Mouse (Mus musculus) heart, embryonic 14.5 days (tissue): ENCODE results near the gene Lenep. TPM values are rescaled to one million over a fixed set of nuclear protein-coding genes. Genes with fewer than 3 reads are reported as not detected.
A peak's percentile ranks its signal among the peaks of the same experiment; 100 is the strongest.

ENCODE experiments used
- ATAC-seq: fragments of 200-750 bp; cut with Nextera tagmentation; 2 replicates; pipeline ENCODE4 v1.8.0; 2017; ENCODE audit warnings: low read depth, moderate TSS enrichment; ENCODE audit not compliant: insufficient number of reproducible peaks, insufficient read depth, low FRiP score
- H3K27ac ChIP-seq, 2 experiments: fragments of 200-500 bp in 1 of 2; fragments of 300-500 bp in 1 of 2; sonication (generic) in 1 of 2; replicated peaks in 1 of 2; 2 replicates each; pipeline ENCODE4 v1.5.1; 2012 to 2014; ENCODE audit warnings: low read depth in 2 of 2, low read length in 2 of 2, control low read depth in 1 of 2, mild to moderate bottlenecking in 1 of 2, mixed read lengths in 1 of 2; ENCODE audit not compliant: control insufficient read depth in 1 of 2, insufficient read depth in 1 of 2
- H3K27me3 ChIP-seq: fragments of 300-500 bp; sonication (generic); 2 replicates; pipeline ENCODE4 v1.6.1; 2014; ENCODE audit warnings: mild to moderate bottlenecking, low read length, control low read depth; ENCODE audit not compliant: control insufficient read depth, insufficient read depth
- H3K36me3 ChIP-seq: fragments of 300-500 bp; sonication (generic); 2 replicates; pipeline ENCODE4 v1.6.1; 2014; ENCODE audit warnings: mild to moderate bottlenecking, control low read depth, low read length, mixed read lengths; ENCODE audit not compliant: control insufficient read depth, insufficient read depth
- H3K4me1 ChIP-seq, 2 experiments: fragments of 200-500 bp in 1 of 2; fragments of 300-500 bp in 1 of 2; sonication (generic) in 1 of 2; 2 replicates each; pipeline ENCODE4 v1.6.1; 2012 to 2014; ENCODE audit warnings: low read length in 2 of 2, control low read depth in 1 of 2, mixed read lengths in 1 of 2; ENCODE audit not compliant: control insufficient read depth in 2 of 2, insufficient read depth in 2 of 2
- H3K4me2 ChIP-seq: fragments of 300-500 bp; sonication (generic); 2 replicates; pipeline ENCODE4 v1.6.1; 2014; ENCODE audit warnings: mild to moderate bottlenecking, low read length
- H3K4me3 ChIP-seq, 2 experiments: fragments of 200-500 bp in 1 of 2; fragments of 300-500 bp in 1 of 2; sonication (generic) in 1 of 2; 2 replicates each; pipeline ENCODE4 v1.5.1; 2012 to 2014; ENCODE audit warnings: low read length in 2 of 2, mild to moderate bottlenecking in 2 of 2, control low read depth in 1 of 2, low read depth in 1 of 2, moderate library complexity in 1 of 2; ENCODE audit not compliant: control insufficient read depth in 1 of 2, insufficient read depth in 1 of 2
- H3K9ac ChIP-seq: fragments of 300-500 bp; sonication (generic); 2 replicates; pipeline ENCODE4 v1.6.1; 2014; ENCODE audit warnings: mild to moderate bottlenecking, low read length
- H3K9me3 ChIP-seq: fragments of 300-500 bp; sonication (generic); 2 replicates; pipeline ENCODE4 v1.6.1; 2016; ENCODE audit warnings: low read length, control low read depth; ENCODE audit not compliant: control insufficient read depth
- WGBS: fragments of 180-500 bp; shearing (Covaris S2); extraction: QIAGEN DNeasy Blood & Tissue Kit; methylation state at CpG from one replicate; pipeline ENCODE4 v1.1.7; 2014; 5-methylcytosine and 5-hydroxymethylcytosine counted together
- polyA plus RNA-seq: library from polyadenylated mRNA; unstranded; fragments of >200 nt; fragmentation: Nextera tagmentation; extraction: Ambion mirVana; gene quantifications from 2 replicates; pipeline ENCODE4 v1.2.1, GENCODE M21; 2014

The Lenep gene
- polyA plus RNA-seq, 1 experiment from 2014 or later, result not detected

DNA sequence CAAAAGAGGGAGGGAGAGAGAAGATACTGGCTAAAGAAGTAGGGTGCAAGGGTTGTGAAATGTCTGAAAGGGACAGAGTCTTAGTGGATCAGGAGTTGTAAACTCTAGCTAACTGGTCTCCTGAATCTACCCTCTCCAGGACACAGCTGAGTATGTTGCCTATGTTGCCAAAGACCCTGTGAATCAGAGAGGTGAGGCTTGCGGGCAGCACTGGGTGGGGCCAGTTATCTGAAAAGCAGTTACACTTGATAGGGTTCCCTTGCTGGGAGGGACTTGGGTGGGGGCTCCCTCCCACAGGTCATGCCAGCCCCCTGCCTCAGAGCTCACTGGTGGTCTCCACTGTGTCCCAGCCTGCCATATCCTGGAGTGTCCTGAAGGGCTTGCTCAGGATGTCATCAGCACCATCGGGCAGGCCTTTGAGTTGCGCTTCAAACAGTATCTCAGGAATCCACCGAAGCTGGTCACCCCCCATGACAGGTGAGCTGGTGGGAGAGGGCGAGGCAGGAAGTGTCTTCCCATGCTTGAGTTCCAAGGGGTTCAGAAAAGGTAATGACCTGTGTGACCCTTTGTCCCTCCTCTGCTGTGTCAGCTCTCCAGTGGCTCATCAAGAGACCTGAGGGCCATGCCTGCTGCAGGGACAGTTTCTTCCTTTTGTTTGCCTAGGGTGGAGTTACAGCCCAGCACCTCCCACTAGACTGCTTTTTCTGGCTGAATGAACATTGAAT, 22.0 kb upstream of the Lenep start:
- Histone ChIP-seq H3K4me1 (peaks cover 12 to 29% of the 10 kb centered on the region in 2 experiments), H3K4me2 (no peak overlapping the region)

DNA sequence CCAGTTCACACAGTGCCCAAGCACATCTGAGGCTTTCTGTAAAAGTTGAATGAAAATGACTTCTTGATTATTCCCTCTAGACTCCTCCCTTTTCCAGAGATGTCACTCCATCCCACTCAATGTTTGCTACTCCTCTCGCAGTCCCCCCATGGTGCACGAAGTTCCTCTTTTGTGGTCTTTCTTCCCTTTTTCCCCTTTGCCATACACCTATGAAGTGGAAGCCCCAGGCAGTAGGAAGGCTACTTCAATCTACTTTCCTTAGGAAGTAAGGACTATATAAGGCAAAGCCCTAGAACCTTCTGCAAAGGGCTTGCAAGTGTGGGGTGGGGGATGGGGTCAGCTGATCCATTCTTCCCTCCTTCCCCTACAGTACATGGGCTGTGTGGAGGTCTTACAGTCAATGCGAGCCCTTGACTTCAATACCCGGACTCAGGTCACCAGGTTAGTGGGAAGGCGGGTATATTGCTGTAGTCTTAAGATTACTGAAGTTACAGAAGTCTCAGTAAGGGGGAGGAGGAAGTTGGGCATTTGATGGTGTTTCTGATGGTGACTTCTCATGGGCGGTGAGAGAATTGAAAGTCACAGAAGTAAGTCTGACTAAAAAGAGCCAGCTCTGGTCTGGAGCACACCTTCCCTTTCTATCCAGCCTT, 20.1 kb upstream of the Lenep start:
- Histone ChIP-seq H3K27ac (peak overlapping the region in 1 of 2 experiments; percentile 99; a peak in 2 of 4 replicates), H3K4me1 (peaks cover 14 to 29% of the 10 kb centered on the region in 2 experiments), H3K27me3 (no peaks in the 10 kb centered on the region), H3K4me3 (peak overlapping the region; percentile 12 to 75; a peak in 3 of 4 replicates), H3K9me3 (no peaks in the 10 kb centered on the region), H3K4me2 (peak overlapping the region; percentile 87), H3K9ac (peak overlapping the region; percentile 77), H3K36me3 (peaks cover 44% of the 10 kb centered on the region)
- 64% methylated on average over 6 of the region's 6 CpGs for WGBS
- ATAC-seq, result no peak

More for the DNA sequence above, 22.0 kb upstream of the Lenep start:
- WGBS, result 89% methylated on average over 5 of the region's 5 CpGs
- H3K4me3 ChIP-seq, result no peak overlapping the region
- H3K27me3 ChIP-seq, result no peaks in the 10 kb centered on the region
- no peak for ATAC-seq
- peaks cover 50% of the 10 kb centered on the region for H3K36me3 ChIP-seq
- H3K27ac ChIP-seq, result no peak overlapping the region
- no peaks in the 10 kb centered on the region for H3K9me3 ChIP-seq
- no peak overlapping the region for H3K9ac ChIP-seq

- peak overlapping the region; percentile 56 to 75 for H3K4me3 ChIP-seq
- no peaks in the 10 kb centered on the region for H3K9me3 ChIP-seq
- peak overlapping the region; percentile 87 for H3K4me2 ChIP-seq
- ATAC-seq, result no peak
- peaks cover 14 to 35% of the 10 kb centered on the region in 2 experiments for H3K4me1 ChIP-seq
- peaks cover 37% of the 10 kb centered on the region for H3K36me3 ChIP-seq
- peak overlapping the region; percentile 77 for H3K9ac ChIP-seq
- H3K27me3 ChIP-seq, result no peaks in the 10 kb centered on the region
- 6% methylated on average over 22 of the region's 22 CpGs for WGBS
- H3K27ac ChIP-seq, result peak overlapping the region; percentile 64 to 99
Measured at GRCm38 (mm10) chr3:89421810-89422473, 19.3 kb upstream of the Lenep start.

DNA sequence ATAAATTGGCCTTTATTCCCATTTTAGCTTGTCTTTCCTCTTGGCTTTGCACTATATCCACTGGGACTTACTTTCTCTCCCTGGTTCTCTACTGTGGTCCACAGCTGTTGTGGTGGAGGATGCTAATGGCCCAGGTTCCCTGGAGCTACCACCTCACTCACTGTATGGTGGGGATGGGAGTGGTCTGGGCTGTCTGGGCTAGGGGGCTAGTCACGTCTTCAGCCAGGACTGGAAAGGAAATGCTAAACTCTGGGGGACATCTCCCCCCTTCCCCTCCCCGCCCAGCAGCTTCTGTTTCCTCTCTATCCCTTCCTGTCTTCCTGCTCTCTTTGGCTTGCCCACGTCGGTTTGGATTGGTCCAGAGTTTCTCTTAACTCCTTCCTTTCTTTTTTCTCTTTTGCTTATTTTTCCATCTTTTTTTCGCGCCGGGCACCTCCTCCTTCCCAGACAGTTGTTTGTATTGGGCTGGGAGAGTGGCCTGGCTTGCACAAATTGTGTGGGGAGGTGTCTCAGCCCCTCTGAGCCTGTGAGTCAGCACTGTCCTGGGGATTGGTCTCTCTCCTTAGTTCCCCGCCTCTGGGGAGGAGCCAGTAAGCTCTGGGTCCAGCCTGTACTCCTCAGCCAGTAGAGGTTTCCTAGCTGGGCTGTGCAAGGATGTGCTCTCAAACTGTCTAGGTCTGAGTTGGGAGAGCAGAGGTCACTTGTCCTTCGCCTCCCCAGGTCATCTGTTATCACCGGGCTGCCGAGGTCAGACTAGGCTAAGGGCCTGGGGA, 18.6 kb upstream of the Lenep start:
- no peaks in the 10 kb centered on the region for H3K27me3 ChIP-seq
- peaks cover 36% of the 10 kb centered on the region for H3K36me3 ChIP-seq
- peak; percentile 78 for ATAC-seq
- peak overlapping the region; percentile 82 to 99 for H3K27ac ChIP-seq
- peaks cover 14 to 41% of the 10 kb centered on the region in 2 experiments for H3K4me1 ChIP-seq
- peak overlapping the region; percentile 56 to 75 for H3K4me3 ChIP-seq
- H3K9ac ChIP-seq, result peak overlapping the region; percentile 77
- peak overlapping the region; percentile 87 for H3K4me2 ChIP-seq
- 2% methylated on average over 11 of the region's 11 CpGs for WGBS
- H3K9me3 ChIP-seq, result no peaks in the 10 kb centered on the region

DNA sequence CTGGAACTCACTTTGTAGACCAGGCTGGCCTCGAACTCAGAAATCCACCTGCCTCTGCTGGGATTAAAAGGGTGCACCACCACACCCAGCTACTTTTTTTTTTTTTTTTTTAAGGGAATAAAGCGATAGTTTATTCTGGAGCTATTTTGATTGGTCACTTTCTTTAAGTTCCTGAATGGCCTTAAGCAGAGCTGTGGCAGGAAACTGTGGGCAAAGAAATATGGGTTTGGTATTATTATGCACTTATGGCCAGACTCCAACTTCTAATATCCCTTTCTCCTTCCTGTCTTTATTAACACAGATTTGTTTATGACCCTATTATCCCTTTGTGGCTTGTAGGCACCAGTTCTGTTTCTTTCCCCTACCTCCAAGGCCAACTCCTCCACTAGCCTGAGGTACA, 17.8 kb upstream of the Lenep start:
- H3K4me1 ChIP-seq, result peaks cover 14 to 41% of the 10 kb centered on the region in 2 experiments
- H3K9me3 ChIP-seq, result no peaks in the 10 kb centered on the region
- H3K36me3 ChIP-seq, result peaks cover 36% of the 10 kb centered on the region
- peak overlapping the region; percentile 82 to 99 for H3K27ac ChIP-seq
- H3K4me3 ChIP-seq, result peak overlapping the region in 1 of 2 experiments; percentile 75; a peak in 2 of 4 replicates
- no peak for ATAC-seq
- H3K4me2 ChIP-seq, result peak overlapping the region; percentile 87
- H3K9ac ChIP-seq, result peak overlapping the region; percentile 44
- 40% methylated on average over 2 of the region's 2 CpGs for WGBS
- H3K27me3 ChIP-seq, result no peaks in the 10 kb centered on the region

GRCm38 (mm10) chr3:89419981-89420380, 17.4 kb upstream of the Lenep start:
- ATAC-seq, result no peak
- Histone ChIP-seq H3K36me3 (peaks cover 36% of the 10 kb centered on the region), H3K4me2 (peak overlapping the region; percentile 87), H3K4me1 (peaks cover 14 to 41% of the 10 kb centered on the region in 2 experiments), H3K27me3 (no peaks in the 10 kb centered on the region), H3K27ac (peak overlapping the region; percentile 91 to 99), H3K9ac (peak overlapping the region; percentile 84), H3K4me3 (peak overlapping the region; percentile 59 to 75), H3K9me3 (no peaks in the 10 kb centered on the region)
- WGBS, result 8% methylated on average over 3 of the region's 3 CpGs

- Histone ChIP-seq H3K4me1 (peaks cover 14 to 41% of the 10 kb centered on the region in 2 experiments), H3K4me3 (peak overlapping the region; percentile 59 to 75), H3K36me3 (peaks cover 36% of the 10 kb centered on the region), H3K27me3 (no peaks in the 10 kb centered on the region), H3K4me2 (peak overlapping the region; percentile 87), H3K9ac (peak overlapping the region; percentile 84), H3K27ac (peak overlapping the region; percentile 91 to 99), H3K9me3 (no peaks in the 10 kb centered on the region)
- ATAC-seq, result no peak
- WGBS, result 0% methylated on average over 9 of the region's 9 CpGs
Measured at GRCm38 (mm10) chr3:89419571-89419970, 17.0 kb upstream of the Lenep start.
